Mouse (Mus musculus): Measurements from ENCODE around the gene Podn.

The Podn gene

DNA sequence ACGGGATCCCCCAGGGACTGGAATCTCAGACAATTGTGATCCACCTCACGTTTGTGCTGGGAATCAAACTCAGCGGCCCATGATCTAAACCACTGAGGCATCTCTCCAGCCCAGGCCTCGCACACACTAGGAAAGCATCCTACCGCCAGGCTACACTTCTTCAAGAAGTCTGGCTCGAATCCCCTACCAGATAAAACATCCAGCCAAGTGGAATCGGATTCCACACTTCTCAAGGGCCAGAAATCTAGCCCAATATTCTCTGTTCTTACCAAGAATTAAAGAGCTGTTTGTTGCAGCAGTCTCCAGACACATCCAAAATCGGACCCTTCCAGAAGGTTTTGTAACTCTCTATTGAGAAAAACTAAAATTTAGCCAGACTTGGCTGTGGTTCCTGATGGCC, 59.2 kb downstream of the Podn start:
- DNase-seq (ENCODE audit: low read depth), result no peak

DNA sequence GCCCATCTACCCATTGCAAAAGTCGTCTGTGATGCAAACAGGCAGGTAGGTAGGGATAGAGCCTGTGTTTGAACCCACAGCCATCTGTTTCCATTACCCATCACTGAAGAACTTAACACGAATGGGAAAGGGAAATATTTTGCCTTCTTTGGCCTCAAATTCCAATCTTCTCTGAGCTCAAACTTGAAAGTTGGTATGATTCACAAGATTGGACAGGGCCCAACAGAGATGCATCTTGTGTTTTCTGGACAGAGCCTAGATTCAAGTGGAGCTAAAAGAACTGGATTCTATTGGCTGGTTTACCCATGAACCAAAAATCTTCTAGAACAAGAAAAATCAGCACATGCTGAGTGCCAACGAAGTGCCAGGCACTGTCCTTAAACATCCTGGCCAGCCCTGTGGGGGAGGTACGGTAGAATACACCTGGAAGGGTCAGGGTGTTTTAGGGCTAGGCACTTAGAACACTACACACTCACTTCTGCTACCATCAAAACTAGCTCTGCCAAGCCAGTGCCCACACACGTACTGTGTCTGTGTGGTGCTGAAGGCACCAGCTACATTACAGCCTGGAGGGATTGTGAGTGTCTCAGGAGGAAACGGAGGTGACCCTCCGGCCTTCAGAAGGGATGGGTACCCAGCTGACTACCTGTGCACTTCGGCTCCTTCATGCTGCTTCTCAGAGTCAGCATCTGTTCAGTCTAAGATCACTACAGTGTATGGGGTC, 63.0 kb downstream of the Podn start:
- DNase-seq (ENCODE audit: low read depth), result no peak

DNA sequence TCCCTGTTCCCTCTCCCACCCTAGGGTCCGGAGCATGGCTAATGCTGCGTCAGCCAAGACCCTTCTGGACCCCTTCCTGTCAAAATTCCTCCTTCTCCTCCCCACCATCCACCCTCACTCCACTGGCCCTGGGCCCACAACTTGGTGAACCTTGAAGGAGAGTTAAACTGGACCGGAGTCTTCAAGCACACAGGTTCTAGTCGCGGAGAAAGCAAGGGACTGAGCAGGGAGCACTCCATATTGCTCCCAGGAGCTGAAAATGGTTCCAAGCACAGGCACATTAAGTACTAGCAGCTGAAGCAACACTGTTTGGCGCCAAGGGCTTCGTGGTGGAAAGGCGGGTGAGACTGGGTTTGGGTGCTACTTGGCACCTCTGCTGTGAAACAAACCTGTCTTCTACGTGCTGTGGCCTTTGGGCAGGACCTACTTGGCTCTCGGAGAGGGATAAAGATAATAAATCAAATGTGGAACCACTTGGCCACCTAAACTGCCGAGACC, 63.8 kb downstream of the Podn start:
- no peak for DNase-seq (ENCODE audit: low read depth)

DNA sequence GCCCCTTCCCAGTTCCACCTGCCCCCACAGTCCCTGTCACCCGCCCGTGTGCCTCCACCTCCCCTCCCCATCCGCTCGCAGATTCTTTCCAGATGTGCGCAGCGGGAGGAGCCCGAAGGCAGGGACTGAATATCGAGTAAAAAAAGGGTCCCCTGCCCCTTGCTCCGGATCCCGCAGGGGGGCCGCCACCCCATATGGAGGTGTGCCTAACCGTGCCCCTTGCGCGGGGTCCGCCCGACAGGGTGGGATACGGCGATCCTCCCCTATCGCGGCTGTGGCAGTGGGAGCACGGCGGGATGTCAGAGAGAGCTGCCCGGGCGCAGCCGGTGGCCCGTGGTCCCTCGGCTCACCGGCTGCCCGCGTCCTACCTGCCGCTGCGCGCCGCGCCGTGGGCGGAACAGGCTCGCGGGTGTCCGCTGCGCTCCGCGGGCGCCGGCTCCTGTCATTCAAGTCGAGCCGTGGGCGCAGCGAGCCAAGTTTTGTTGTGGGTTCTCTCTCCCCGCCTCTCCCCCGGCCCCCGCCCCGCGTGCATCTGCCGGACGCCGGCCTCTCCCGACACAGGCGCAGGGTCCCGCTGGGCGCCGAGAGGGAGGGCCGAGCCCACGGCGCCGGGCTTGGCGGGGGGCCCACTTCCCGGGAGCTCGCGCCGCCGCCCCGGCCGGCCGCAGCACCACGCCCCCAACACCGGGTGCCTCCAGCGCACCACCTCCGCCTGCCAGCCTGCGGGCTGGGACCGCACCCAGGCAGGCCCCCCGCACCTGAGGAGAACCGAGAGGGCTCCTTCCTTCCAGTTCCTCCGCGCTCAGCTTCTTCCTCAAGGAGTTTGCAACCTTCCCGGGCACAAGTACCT, 64.5 kb downstream of the Podn start:
- no peak for DNase-seq (ENCODE audit: low read depth)

DNA sequence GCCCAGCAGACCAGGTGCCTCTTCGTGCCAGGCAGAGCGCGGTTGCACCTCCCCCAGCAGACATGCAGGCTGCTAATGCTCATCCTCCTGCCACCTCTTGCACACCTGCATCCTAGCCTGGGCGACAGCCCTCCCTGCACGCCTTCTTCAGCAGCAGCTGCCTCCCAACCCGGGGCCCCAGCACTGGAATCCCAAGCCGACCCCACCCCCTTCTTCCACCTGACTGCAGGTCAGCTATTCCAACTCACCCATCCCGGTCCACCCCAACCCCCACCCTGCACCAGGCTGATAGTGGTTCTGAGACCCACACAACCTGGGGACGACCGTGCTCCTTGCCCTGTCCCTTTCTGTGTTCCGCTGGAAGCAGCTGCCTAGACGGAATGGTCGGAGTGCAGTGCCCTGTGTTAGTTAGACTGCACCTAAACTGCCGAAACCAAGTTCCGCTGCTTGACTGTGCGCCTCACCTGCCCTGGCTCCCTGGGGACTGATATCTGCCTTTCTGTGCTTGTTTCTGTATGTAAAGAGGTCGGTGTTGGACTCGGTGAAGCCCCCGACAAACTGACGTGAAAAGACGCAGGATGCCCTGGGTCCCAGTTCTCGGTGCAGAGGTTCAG, 65.2 kb downstream of the Podn start:
- DNase-seq (ENCODE audit: low read depth), result no peak

GRCm38 (mm10) chr4:108026193-108026592, 70.1 kb downstream of the Podn start:
- peak; percentile 28 for DNase-seq (ENCODE audit: low read depth)

DNA sequence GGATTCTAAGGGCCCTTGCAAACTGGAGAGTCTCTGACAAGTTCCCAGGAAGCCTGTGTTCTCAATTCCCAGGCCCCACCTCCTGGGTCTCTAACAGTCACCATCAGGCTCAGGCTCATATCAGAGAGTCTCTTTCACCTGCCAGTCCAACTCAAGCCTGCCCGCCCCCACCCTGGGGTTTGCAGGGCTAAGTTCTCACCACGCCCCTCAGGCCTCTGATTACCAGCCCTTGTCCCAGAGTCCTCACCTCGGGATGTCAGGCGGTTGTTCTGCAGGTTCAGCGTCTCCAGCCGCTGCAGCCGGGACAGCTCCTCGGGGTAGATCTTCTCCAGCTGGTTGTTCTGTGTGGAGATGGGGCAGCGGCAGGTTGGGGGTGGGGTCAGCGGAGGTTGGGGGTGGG, 71.0 kb downstream of the Podn start:
- peak; percentile 44 for DNase-seq (ENCODE audit: low read depth)

GRCm38 (mm10) chr4:108024641-108025040, 71.6 kb downstream of the Podn start:
- DNase-seq (ENCODE audit: low read depth), result no peak

DNA sequence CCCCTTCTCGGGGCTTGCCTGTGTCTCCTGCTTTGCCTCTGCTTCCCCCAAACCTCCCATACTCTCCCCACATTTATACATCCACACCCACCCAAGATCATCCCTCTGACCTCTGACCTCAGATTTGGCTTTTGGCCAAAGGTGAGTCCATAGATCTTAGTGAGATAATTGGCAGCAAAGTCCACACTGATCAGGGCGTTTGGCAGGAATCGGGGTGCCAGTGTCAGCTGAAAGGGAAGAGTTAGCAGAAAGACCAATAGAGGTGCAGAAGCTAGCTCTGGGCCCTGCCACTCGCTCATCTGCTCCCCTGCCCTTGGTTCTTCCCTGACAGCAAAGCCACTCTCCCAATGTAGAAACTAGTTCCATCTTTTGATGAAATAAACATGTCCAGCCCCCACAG, 73.1 kb downstream of the Podn start:
- DNase-seq (ENCODE audit: low read depth), result no peak

DNA sequence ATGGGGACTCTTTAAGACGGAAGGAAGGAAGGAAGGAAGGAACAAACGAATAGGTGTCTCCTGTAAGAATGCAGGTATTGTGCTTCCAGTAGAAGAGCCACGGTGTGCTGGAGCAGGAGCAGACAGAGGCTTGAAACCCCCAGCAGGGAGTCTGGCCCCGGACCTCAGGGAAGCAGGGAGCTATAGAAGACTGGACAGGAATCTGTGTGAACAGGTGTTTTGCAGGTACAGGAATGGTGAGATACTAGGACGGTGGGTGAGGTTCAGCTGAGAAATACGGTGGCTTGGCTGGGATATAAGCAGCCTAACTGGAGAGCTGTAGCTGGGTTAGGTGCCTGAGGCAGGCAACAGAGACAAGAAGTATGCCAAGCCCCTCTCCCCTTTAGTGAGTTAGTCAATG, 76.1 kb downstream of the Podn start:
- no peak for DNase-seq (ENCODE audit: low read depth)

- DNase-seq (ENCODE audit: low read depth), result no peak
Observed at GRCm38 (mm10) chr4:108018961-108019921, 77.0 kb downstream of the Podn start.

GRCm38 (mm10) chr4:108018241-108018923, 77.9 kb downstream of the Podn start:
- no peak for DNase-seq (ENCODE audit: low read depth)

DNA sequence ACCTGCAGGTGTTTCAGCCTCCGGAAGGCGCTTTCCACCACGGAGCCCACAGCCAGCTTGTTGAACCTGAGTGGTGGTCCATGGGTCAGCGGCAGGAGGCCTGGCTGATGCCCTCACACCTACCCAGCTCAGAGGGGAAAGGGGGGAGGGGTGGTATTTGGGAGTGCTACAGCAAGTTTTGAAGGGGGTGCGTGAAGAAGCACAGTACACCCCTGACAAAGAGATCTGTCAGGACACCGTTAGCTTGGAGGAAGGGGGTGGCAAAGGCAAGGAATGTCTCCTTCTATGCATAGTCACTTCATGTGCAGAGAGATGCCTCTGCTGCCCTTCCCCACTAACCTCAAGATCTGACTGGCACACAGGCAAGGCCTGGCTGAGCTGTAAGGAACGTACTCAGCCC, 78.4 kb downstream of the Podn start:
- no peak for DNase-seq (ENCODE audit: low read depth)

GRCm38 (mm10) chr4:108016321-108016720, 79.9 kb downstream of the Podn start:
- DNase-seq (ENCODE audit: low read depth), result no peak

- DNase-seq (ENCODE audit: low read depth), result peak; percentile 16
Observed at GRCm38 (mm10) chr4:108015067-108015765, 81.0 kb downstream of the Podn start.

DNA sequence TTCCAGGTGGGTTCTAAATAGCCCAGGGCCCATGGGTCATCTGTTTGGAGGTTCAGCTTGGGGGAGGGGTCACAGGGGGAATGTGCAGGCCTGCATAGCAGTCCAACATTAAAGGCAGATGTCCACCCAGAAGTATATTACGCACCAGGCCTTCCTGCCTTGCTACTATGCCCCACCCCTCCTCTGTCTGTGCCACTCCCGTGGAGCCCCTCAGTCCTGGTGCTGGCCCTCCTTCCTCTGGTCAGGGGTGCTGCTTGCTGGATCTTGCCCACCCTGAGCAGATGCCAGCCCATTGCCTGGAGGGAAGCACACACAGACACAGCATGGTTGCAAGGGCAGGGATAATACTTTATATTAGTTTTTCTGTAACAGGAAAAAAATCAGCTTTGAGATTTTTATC, 81.8 kb downstream of the Podn start:
- no peak for DNase-seq (ENCODE audit: low read depth)

DNA sequence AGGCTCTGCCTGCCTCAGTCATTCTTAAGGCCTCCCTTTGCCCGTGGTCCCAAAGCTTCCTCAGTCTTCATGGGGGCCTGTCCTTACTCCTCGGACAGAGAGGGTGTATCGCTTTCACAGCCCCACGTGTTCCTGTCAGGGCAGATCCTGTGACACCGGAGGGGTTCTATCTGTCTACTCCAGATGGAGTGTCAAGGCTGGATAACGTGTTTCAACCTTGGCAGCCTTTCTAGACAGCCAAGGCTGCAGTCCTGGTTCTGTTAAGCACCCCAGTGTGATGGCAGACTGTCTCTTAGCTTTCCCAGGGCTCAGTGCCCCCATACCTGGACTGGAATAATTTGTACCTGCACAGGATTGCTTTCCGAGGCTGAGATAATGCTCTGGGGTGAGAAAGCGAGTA, 87.7 kb downstream of the Podn start:
- peak; percentile 10 for DNase-seq (ENCODE audit: low read depth)

GRCm38 (mm10) chr4:108007532-108008103, 88.6 kb downstream of the Podn start:
- DNase-seq (ENCODE audit: low read depth), result no peak

DNA sequence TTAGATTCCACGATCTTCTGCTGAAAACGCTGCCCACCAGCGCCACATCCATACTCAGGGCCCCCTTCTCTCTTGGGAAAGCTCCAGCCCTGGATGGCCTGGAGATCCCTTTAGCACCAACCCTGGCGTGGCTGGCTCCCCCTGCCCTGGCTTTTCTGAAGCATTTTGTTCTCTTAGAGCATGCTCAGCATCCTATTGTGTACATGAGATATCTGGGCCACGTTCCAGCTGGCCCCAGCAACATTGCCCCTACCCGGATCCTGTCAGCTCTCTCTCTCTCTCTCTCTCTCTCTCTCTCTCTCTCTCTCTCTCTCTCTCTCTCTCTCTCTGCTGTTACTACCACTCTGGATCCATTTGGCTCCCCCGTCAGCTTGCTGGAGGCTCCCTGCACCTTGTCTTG, 90.9 kb downstream of the Podn start:
- DNase-seq (ENCODE audit: low read depth), result no peak

- DNase-seq (ENCODE audit: low read depth), result no peak
Observed at GRCm38 (mm10) chr4:107999380-107999779, 96.9 kb downstream of the Podn start.
